Mouse (Mus musculus): ENCODE results near the gene Slc17a8. TPM values are rescaled to one million over a fixed set of nuclear protein-coding genes. Genes with fewer than 3 reads are reported as not detected.

Slc17a8 gene
- polyA plus RNA-seq, 1 experiment from 2014 or later: not detected

DNA sequence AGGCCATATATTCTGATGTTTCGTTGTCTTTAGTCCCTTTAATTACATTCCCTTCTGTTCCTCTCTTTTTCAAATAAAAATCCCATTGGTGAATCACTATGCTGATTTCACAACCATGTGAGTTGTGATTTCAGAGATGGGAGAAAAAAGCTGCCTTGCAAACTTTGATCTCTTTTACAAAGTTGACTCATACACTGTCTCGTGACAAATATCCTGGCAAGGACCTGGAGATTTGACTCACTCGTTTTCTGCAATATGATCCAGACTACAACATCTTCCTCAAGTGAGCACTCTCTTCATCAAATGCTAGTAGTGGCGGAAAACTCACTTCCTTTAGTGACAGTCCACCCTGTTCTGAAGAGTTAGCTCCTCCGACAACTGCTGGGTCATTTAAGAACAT is 21.7 kb downstream of the Slc17a8 start:
- DNase-seq (ENCODE audit: low spot score): no peak
- Histone ChIP-seq H3K4me2 (no peak overlapping the region), H3K36me3 (ENCODE audit: control insufficient read depth, insufficient read depth, low read length) (no peaks in the 10 kb centered on the region), H3K27ac (ENCODE audit: low read depth, low read length) (no peak overlapping the region), H3K27me3 (replicated peaks; ENCODE audit: control insufficient read depth, insufficient read depth, low read length) (no peaks in the 10 kb centered on the region), H3K4me1 (replicated peaks; ENCODE audit: control insufficient read depth, insufficient read depth, low read length) (peaks cover 4% of the 10 kb centered on the region), H3K9me3 (ENCODE audit: control insufficient read depth, low read length) (no peaks in the 10 kb centered on the region), H3K4me3 (ENCODE audit: low read depth, low read length) (no peak overlapping the region), H3K9ac (ENCODE audit: low read depth, low read length) (no peak overlapping the region)
- no peak for ATAC-seq (replicated peaks; ENCODE audit: low FRiP score)
- 72% methylated on average over 5 of the region's 5 CpGs for WGBS

DNA sequence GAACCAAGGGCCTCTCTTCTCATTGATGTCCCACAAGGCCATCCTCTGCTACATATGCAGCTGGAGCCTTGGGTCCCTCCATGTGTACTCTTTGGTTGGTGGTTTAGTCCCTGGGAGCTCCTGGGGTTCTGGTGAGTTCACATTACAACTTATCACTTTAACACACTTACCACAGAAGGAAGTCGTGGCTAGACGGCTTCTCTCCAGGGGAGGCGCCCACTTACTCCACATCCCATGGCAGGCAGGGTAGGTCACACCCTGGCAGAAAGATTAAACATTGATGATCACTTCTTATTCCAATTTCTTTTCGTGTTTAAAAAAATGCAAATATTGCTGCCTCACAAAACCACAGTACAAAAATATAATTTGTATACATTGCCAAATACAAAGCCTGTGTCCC is 23.8 kb downstream of the Slc17a8 start:
- Histone ChIP-seq H3K9ac (ENCODE audit: low read depth, low read length) (no peak overlapping the region), H3K27ac (ENCODE audit: low read depth, low read length) (no peak overlapping the region), H3K4me1 (replicated peaks; ENCODE audit: control insufficient read depth, insufficient read depth, low read length) (peaks cover 9% of the 10 kb centered on the region), H3K27me3 (replicated peaks; ENCODE audit: control insufficient read depth, insufficient read depth, low read length) (no peaks in the 10 kb centered on the region), H3K4me2 (no peak overlapping the region), H3K36me3 (ENCODE audit: control insufficient read depth, insufficient read depth, low read length) (no peaks in the 10 kb centered on the region), H3K9me3 (ENCODE audit: control insufficient read depth, low read length) (no peaks in the 10 kb centered on the region), H3K4me3 (ENCODE audit: low read depth, low read length) (no peak overlapping the region)
- DNase-seq (ENCODE audit: low spot score): no peak
- 51% methylated on average over 4 of the region's 4 CpGs for WGBS
- peak; percentile 72 for ATAC-seq (replicated peaks; ENCODE audit: low FRiP score)

- H3K4me3 ChIP-seq (ENCODE audit: low read depth, low read length): no peak overlapping the region
- H3K36me3 ChIP-seq (ENCODE audit: control insufficient read depth, insufficient read depth, low read length): no peaks in the 10 kb centered on the region
- ATAC-seq (replicated peaks; ENCODE audit: low FRiP score) (no peak), DNase-seq (ENCODE audit: low spot score) (no peak)
- H3K9me3 ChIP-seq (ENCODE audit: control insufficient read depth, low read length): no peaks in the 10 kb centered on the region
- H3K4me1 ChIP-seq (replicated peaks; ENCODE audit: control insufficient read depth, insufficient read depth, low read length): peaks cover 9% of the 10 kb centered on the region
- H3K27me3 ChIP-seq (replicated peaks; ENCODE audit: control insufficient read depth, insufficient read depth, low read length): no peaks in the 10 kb centered on the region
- 86% methylated on average over 5 of the region's 5 CpGs for WGBS
- no peak overlapping the region for H3K27ac ChIP-seq (ENCODE audit: low read depth, low read length)
- no peak overlapping the region for H3K9ac ChIP-seq (ENCODE audit: low read depth, low read length)
- no peak overlapping the region for H3K4me2 ChIP-seq
Measured at GRCm38 (mm10) chr10:89595935-89596334, 25.1 kb downstream of the Slc17a8 start.

- Histone ChIP-seq H3K27ac (ENCODE audit: low read depth, low read length) (no peak overlapping the region), H3K36me3 (ENCODE audit: control insufficient read depth, insufficient read depth, low read length) (no peaks in the 10 kb centered on the region), H3K4me1 (replicated peaks; ENCODE audit: control insufficient read depth, insufficient read depth, low read length) (peaks cover 9% of the 10 kb centered on the region), H3K9me3 (ENCODE audit: control insufficient read depth, low read length) (no peaks in the 10 kb centered on the region), H3K4me2 (no peak overlapping the region), H3K9ac (ENCODE audit: low read depth, low read length) (no peak overlapping the region), H3K27me3 (replicated peaks; ENCODE audit: control insufficient read depth, insufficient read depth, low read length) (no peaks in the 10 kb centered on the region), H3K4me3 (ENCODE audit: low read depth, low read length) (no peak overlapping the region)
- no peak for DNase-seq (ENCODE audit: low spot score)
- 55% methylated on average over 1 of the region's 1 CpGs for WGBS
- ATAC-seq (replicated peaks; ENCODE audit: low FRiP score): no peak
Measured at GRCm38 (mm10) chr10:89595514-89595913, 25.5 kb downstream of the Slc17a8 start.

DNA sequence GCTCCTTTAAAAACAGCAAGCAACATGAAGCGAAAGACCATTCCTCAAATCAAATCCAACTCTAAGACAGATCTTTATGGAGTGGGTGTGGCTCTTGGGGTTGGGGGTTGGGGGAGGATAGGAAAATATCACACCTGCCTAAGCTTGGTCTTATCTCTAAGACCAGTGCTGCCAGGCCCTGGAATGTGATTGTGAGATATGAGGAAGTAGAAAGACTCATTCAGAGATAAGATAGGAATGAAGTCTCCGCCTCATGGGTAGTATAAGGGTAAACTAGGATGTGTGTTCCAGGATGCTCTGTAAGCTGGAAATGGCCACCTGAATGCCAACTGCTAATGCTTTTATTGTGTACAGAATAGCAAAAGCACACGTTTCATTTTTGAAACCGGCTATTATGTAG is 26.7 kb downstream of the Slc17a8 start:
- ATAC-seq (replicated peaks; ENCODE audit: low FRiP score) (peak; percentile 55), DNase-seq (ENCODE audit: low spot score) (no peak)
- no peaks in the 10 kb centered on the region for H3K9me3 ChIP-seq (ENCODE audit: control insufficient read depth, low read length)
- no peaks in the 10 kb centered on the region for H3K27me3 ChIP-seq (replicated peaks; ENCODE audit: control insufficient read depth, insufficient read depth, low read length)
- no peaks in the 10 kb centered on the region for H3K36me3 ChIP-seq (ENCODE audit: control insufficient read depth, insufficient read depth, low read length)
- H3K4me1 ChIP-seq (replicated peaks; ENCODE audit: control insufficient read depth, insufficient read depth, low read length): peaks cover 9% of the 10 kb centered on the region
- no peak overlapping the region for H3K27ac ChIP-seq (ENCODE audit: low read depth, low read length)
- no peak overlapping the region for H3K4me3 ChIP-seq (ENCODE audit: low read depth, low read length)
- 50% methylated on average over 4 of the region's 4 CpGs for WGBS
- H3K9ac ChIP-seq (ENCODE audit: low read depth, low read length): no peak overlapping the region
- no peak overlapping the region for H3K4me2 ChIP-seq

DNA sequence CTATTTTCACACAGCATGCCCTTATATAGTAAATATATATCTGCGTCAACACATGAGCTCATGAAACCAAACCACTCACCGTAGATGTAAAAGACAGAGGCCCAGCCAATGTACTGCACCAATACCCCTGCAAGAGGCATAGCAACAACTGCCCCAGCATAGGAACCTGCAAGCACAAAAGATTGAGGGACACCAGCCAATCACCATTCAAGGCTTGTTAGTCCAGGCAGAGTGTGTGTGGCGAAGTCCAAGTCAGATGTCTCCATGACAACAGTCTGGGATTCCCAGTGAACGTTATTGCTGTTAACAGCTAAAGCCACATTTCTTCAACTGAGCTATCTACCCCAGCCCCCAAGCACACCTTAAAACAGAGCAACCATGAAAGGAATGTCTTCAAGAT is 28.3 kb downstream of the Slc17a8 start:
- DNase-seq (ENCODE audit: low spot score): no peak
- Histone ChIP-seq H3K4me2 (no peak overlapping the region), H3K9me3 (ENCODE audit: control insufficient read depth, low read length) (no peaks in the 10 kb centered on the region), H3K4me3 (ENCODE audit: low read depth, low read length) (no peak overlapping the region), H3K27ac (ENCODE audit: low read depth, low read length) (no peak overlapping the region), H3K27me3 (replicated peaks; ENCODE audit: control insufficient read depth, insufficient read depth, low read length) (no peaks in the 10 kb centered on the region), H3K4me1 (replicated peaks; ENCODE audit: control insufficient read depth, insufficient read depth, low read length) (peaks cover 9% of the 10 kb centered on the region), H3K36me3 (ENCODE audit: control insufficient read depth, insufficient read depth, low read length) (no peaks in the 10 kb centered on the region), H3K9ac (ENCODE audit: low read depth, low read length) (no peak overlapping the region)
- ATAC-seq (replicated peaks; ENCODE audit: low FRiP score): no peak; the same call in 1 of the 2 replicates
- 65% methylated on average over 4 of the region's 4 CpGs for WGBS

- Histone ChIP-seq H3K4me3 (ENCODE audit: low read depth, low read length) (no peak overlapping the region), H3K27me3 (replicated peaks; ENCODE audit: control insufficient read depth, insufficient read depth, low read length) (no peaks in the 10 kb centered on the region), H3K27ac (ENCODE audit: low read depth, low read length) (no peak overlapping the region), H3K9me3 (ENCODE audit: control insufficient read depth, low read length) (no peaks in the 10 kb centered on the region), H3K4me1 (replicated peaks; ENCODE audit: control insufficient read depth, insufficient read depth, low read length) (peaks cover 9% of the 10 kb centered on the region), H3K4me2 (no peak overlapping the region), H3K36me3 (ENCODE audit: control insufficient read depth, insufficient read depth, low read length) (no peaks in the 10 kb centered on the region), H3K9ac (ENCODE audit: low read depth, low read length) (no peak overlapping the region)
- DNase-seq (ENCODE audit: low spot score) (no peak), ATAC-seq (replicated peaks; ENCODE audit: low FRiP score) (no peak)
- WGBS: 89% methylated on average over 1 of the region's 1 CpGs
Measured at GRCm38 (mm10) chr10:89589877-89590276, 31.2 kb downstream of the Slc17a8 start.

- DNase-seq (ENCODE audit: low spot score) (no peak), ATAC-seq (replicated peaks; ENCODE audit: low FRiP score) (no peak)
- Histone ChIP-seq H3K9ac (ENCODE audit: low read depth, low read length) (no peak overlapping the region), H3K4me2 (no peak overlapping the region), H3K4me3 (ENCODE audit: low read depth, low read length) (no peak overlapping the region), H3K9me3 (ENCODE audit: control insufficient read depth, low read length) (no peaks in the 10 kb centered on the region), H3K27ac (ENCODE audit: low read depth, low read length) (no peak overlapping the region), H3K4me1 (replicated peaks; ENCODE audit: control insufficient read depth, insufficient read depth, low read length) (0 out of 2 replicates have a peak, but pooled peaks cover 3% of the 10 kb centered on the region), H3K36me3 (ENCODE audit: control insufficient read depth, insufficient read depth, low read length) (no peaks in the 10 kb centered on the region), H3K27me3 (replicated peaks; ENCODE audit: control insufficient read depth, insufficient read depth, low read length) (no peaks in the 10 kb centered on the region)
- 86% methylated on average over 1 of the region's 1 CpGs for WGBS
Measured at GRCm38 (mm10) chr10:89588708-89589107, 32.3 kb downstream of the Slc17a8 start.

GRCm38 (mm10) chr10:89584709-89585108 is 36.3 kb downstream of the Slc17a8 start:
- WGBS: 85% methylated on average over 4 of the region's 4 CpGs
- Histone ChIP-seq H3K4me1 (replicated peaks; ENCODE audit: control insufficient read depth, insufficient read depth, low read length) (no peaks in the 10 kb centered on the region), H3K4me3 (ENCODE audit: low read depth, low read length) (no peak overlapping the region), H3K36me3 (ENCODE audit: control insufficient read depth, insufficient read depth, low read length) (no peaks in the 10 kb centered on the region), H3K9me3 (ENCODE audit: control insufficient read depth, low read length) (no peaks in the 10 kb centered on the region), H3K27me3 (replicated peaks; ENCODE audit: control insufficient read depth, insufficient read depth, low read length) (no peaks in the 10 kb centered on the region), H3K27ac (ENCODE audit: low read depth, low read length) (no peak overlapping the region), H3K4me2 (no peak overlapping the region), H3K9ac (ENCODE audit: low read depth, low read length) (no peak overlapping the region)
- ATAC-seq (replicated peaks; ENCODE audit: low FRiP score) (no peak), DNase-seq (ENCODE audit: low spot score) (no peak)
